Mouse (Mus musculus): ENCODE data around the gene Grin2c. TPM values are rescaled to one million over a fixed set of nuclear protein-coding genes. Genes with fewer than 3 reads are reported as not detected.

Grin2c gene
- not detected in 2 replicates for polyA plus RNA-seq (2015; fragmentation: Nextera tagmentation; extraction: Ambion mirVana)

GRCm38 (mm10) chr11:115267061-115267883 lies at the start of gene Grin2c:
Gene Grin2c (minus strand): TSS chr11:115267243.
- peak within 1 kb of the TSS; percentile 35 for H3K4me3 ChIP-seq (replicated peaks; ENCODE audit: low read length)
- no peaks in the 10 kb centered on the region for H3K9me3 ChIP-seq (replicated peaks; ENCODE audit: control insufficient read depth, low read length)
- no peak for ATAC-seq (ENCODE audit: insufficient read depth, low FRiP score)
- no peak within 1 kb of the TSS for H3K27ac ChIP-seq (ENCODE audit: low read length)
- WGBS, result 6% methylated on average over 50 of the region's 50 CpGs
- H3K4me2 ChIP-seq (ENCODE audit: low read depth, low read length), result peak within 1 kb of the TSS; percentile 52
- no peaks in the 10 kb centered on the region for H3K36me3 ChIP-seq (ENCODE audit: control insufficient read depth, insufficient read depth, low read length)
- peaks cover 66% of the 10 kb centered on the region for H3K27me3 ChIP-seq (ENCODE audit: control insufficient read depth, insufficient read depth, low read length)
- H3K9ac ChIP-seq (ENCODE audit: low read length), result no peak within 1 kb of the TSS
- peaks cover 15% of the 10 kb centered on the region for H3K4me1 ChIP-seq (ENCODE audit: control insufficient read depth, insufficient read depth, low read length)

GRCm38 (mm10) chr11:115314249-115314648 lies 47.2 kb upstream of the Grin2c start:
- no peak overlapping the region for H3K27ac ChIP-seq (ENCODE audit: low read length)
- no peaks in the 10 kb centered on the region for H3K36me3 ChIP-seq (ENCODE audit: control insufficient read depth, insufficient read depth, low read length)
- H3K4me2 ChIP-seq (ENCODE audit: low read depth, low read length), result no peak overlapping the region
- H3K4me1 ChIP-seq (ENCODE audit: control insufficient read depth, insufficient read depth, low read length), result no peaks in the 10 kb centered on the region
- ATAC-seq (ENCODE audit: insufficient read depth, low FRiP score), result no peak
- H3K4me3 ChIP-seq (replicated peaks; ENCODE audit: low read length), result no peak overlapping the region
- 49% methylated on average over 2 of the region's 2 CpGs for WGBS
- H3K27me3 ChIP-seq (ENCODE audit: control insufficient read depth, insufficient read depth, low read length), result peaks cover 44% of the 10 kb centered on the region
- H3K9me3 ChIP-seq (replicated peaks; ENCODE audit: control insufficient read depth, low read length), result no peaks in the 10 kb centered on the region
- no peak overlapping the region for H3K9ac ChIP-seq (ENCODE audit: low read length)

- no peaks in the 10 kb centered on the region for H3K9me3 ChIP-seq (replicated peaks; ENCODE audit: control insufficient read depth, low read length)
- ATAC-seq (ENCODE audit: insufficient read depth, low FRiP score), result no peak
- H3K27me3 ChIP-seq (ENCODE audit: control insufficient read depth, insufficient read depth, low read length), result no peaks in the 10 kb centered on the region
- H3K4me3 ChIP-seq (replicated peaks; ENCODE audit: low read length), result no peak overlapping the region
- H3K36me3 ChIP-seq (ENCODE audit: control insufficient read depth, insufficient read depth, low read length), result no peaks in the 10 kb centered on the region
- H3K27ac ChIP-seq (ENCODE audit: low read length), result no peak overlapping the region
- no peak overlapping the region for H3K9ac ChIP-seq (ENCODE audit: low read length)
- WGBS, result 58% methylated on average over 1 of the region's 1 CpGs
- H3K4me2 ChIP-seq (ENCODE audit: low read depth, low read length), result no peak overlapping the region
- no peaks in the 10 kb centered on the region; the same call in 1 of the 2 replicates for H3K4me1 ChIP-seq (ENCODE audit: control insufficient read depth, insufficient read depth, low read length)
Measured at GRCm38 (mm10) chr11:115308781-115309180, 41.7 kb upstream of the Grin2c start.

GRCm38 (mm10) chr11:115306863-115307262 lies 39.8 kb upstream of the Grin2c start, which contains the start of gene Otop2:
Gene Otop2 (plus strand): TSS chr11:115307163.
- H3K9me3 ChIP-seq (replicated peaks; ENCODE audit: control insufficient read depth, low read length), result no peaks in the 10 kb centered on the region
- no peak within 1 kb of the TSS for H3K4me2 ChIP-seq (ENCODE audit: low read depth, low read length)
- H3K9ac ChIP-seq (ENCODE audit: low read length), result no peak within 1 kb of the TSS
- WGBS, result 26% methylated on average over 8 of the region's 8 CpGs
- H3K27ac ChIP-seq (ENCODE audit: low read length), result no peak within 1 kb of the TSS
- no peak within 1 kb of the TSS for H3K4me3 ChIP-seq (replicated peaks; ENCODE audit: low read length)
- no peaks in the 10 kb centered on the region for H3K36me3 ChIP-seq (ENCODE audit: control insufficient read depth, insufficient read depth, low read length)
- H3K27me3 ChIP-seq (ENCODE audit: control insufficient read depth, insufficient read depth, low read length), result no peaks in the 10 kb centered on the region
- no peak for ATAC-seq (ENCODE audit: insufficient read depth, low FRiP score)
- H3K4me1 ChIP-seq (ENCODE audit: control insufficient read depth, insufficient read depth, low read length), result no peaks in the 10 kb centered on the region; the same call in 1 of the 2 replicates

- Histone ChIP-seq H3K9ac (ENCODE audit: low read length) (no peak overlapping the region), H3K4me3 (replicated peaks; ENCODE audit: low read length) (no peak overlapping the region), H3K27ac (ENCODE audit: low read length) (no peak overlapping the region), H3K4me1 (ENCODE audit: control insufficient read depth, insufficient read depth, low read length) (no peaks in the 10 kb centered on the region; the same call in 1 of the 2 replicates), H3K36me3 (ENCODE audit: control insufficient read depth, insufficient read depth, low read length) (no peaks in the 10 kb centered on the region), H3K27me3 (ENCODE audit: control insufficient read depth, insufficient read depth, low read length) (no peaks in the 10 kb centered on the region), H3K4me2 (ENCODE audit: low read depth, low read length) (no peak overlapping the region), H3K9me3 (replicated peaks; ENCODE audit: control insufficient read depth, low read length) (no peaks in the 10 kb centered on the region)
- WGBS, result 34% methylated on average over 8 of the region's 8 CpGs
- peak; percentile 16; the same call in 1 of the 2 replicates for ATAC-seq (ENCODE audit: insufficient read depth, low FRiP score)
Measured at GRCm38 (mm10) chr11:115303167-115303566, 36.1 kb upstream of the Grin2c start.

- Histone ChIP-seq H3K27ac (ENCODE audit: low read length) (no peak overlapping the region), H3K9me3 (replicated peaks; ENCODE audit: control insufficient read depth, low read length) (no peaks in the 10 kb centered on the region), H3K4me3 (replicated peaks; ENCODE audit: low read length) (no peak overlapping the region), H3K9ac (ENCODE audit: low read length) (no peak overlapping the region), H3K4me1 (ENCODE audit: control insufficient read depth, insufficient read depth, low read length) (peaks cover 7% of the 10 kb centered on the region), H3K27me3 (ENCODE audit: control insufficient read depth, insufficient read depth, low read length) (0 out of 2 replicates have a peak, but pooled peaks cover 3% of the 10 kb centered on the region), H3K4me2 (ENCODE audit: low read depth, low read length) (no peak overlapping the region), H3K36me3 (ENCODE audit: control insufficient read depth, insufficient read depth, low read length) (no peaks in the 10 kb centered on the region)
- WGBS, result 78% methylated on average over 2 of the region's 2 CpGs
- ATAC-seq (ENCODE audit: insufficient read depth, low FRiP score), result no peak
Measured at GRCm38 (mm10) chr11:115301351-115301750, 34.3 kb upstream of the Grin2c start.

GRCm38 (mm10) chr11:115300745-115301144 lies 33.7 kb upstream of the Grin2c start:
- Histone ChIP-seq H3K9ac (ENCODE audit: low read length) (no peak overlapping the region), H3K27ac (ENCODE audit: low read length) (no peak overlapping the region), H3K9me3 (replicated peaks; ENCODE audit: control insufficient read depth, low read length) (no peaks in the 10 kb centered on the region), H3K36me3 (ENCODE audit: control insufficient read depth, insufficient read depth, low read length) (no peaks in the 10 kb centered on the region), H3K4me1 (ENCODE audit: control insufficient read depth, insufficient read depth, low read length) (peaks cover 7% of the 10 kb centered on the region), H3K27me3 (ENCODE audit: control insufficient read depth, insufficient read depth, low read length) (0 out of 2 replicates have a peak, but pooled peaks cover 5% of the 10 kb centered on the region), H3K4me2 (ENCODE audit: low read depth, low read length) (no peak overlapping the region), H3K4me3 (replicated peaks; ENCODE audit: low read length) (no peak overlapping the region)
- no peak for ATAC-seq (ENCODE audit: insufficient read depth, low FRiP score)
- WGBS, result 77% methylated on average over 4 of the region's 4 CpGs

GRCm38 (mm10) chr11:115298160-115298559 lies 31.1 kb upstream of the Grin2c start:
- Histone ChIP-seq H3K36me3 (ENCODE audit: control insufficient read depth, insufficient read depth, low read length) (no peaks in the 10 kb centered on the region), H3K4me1 (ENCODE audit: control insufficient read depth, insufficient read depth, low read length) (peaks cover 7% of the 10 kb centered on the region), H3K9me3 (replicated peaks; ENCODE audit: control insufficient read depth, low read length) (no peaks in the 10 kb centered on the region), H3K9ac (ENCODE audit: low read length) (no peak overlapping the region), H3K27ac (ENCODE audit: low read length) (no peak overlapping the region), H3K4me3 (replicated peaks; ENCODE audit: low read length) (no peak overlapping the region), H3K27me3 (ENCODE audit: control insufficient read depth, insufficient read depth, low read length) (0 out of 2 replicates have a peak, but pooled peaks cover 5% of the 10 kb centered on the region), H3K4me2 (ENCODE audit: low read depth, low read length) (no peak overlapping the region)
- WGBS, result 73% methylated on average over 8 of the region's 8 CpGs
- no peak for ATAC-seq (ENCODE audit: insufficient read depth, low FRiP score)

- H3K4me3 ChIP-seq (replicated peaks; ENCODE audit: low read length), result peak within 1 kb of the TSS; percentile 48
- H3K27ac ChIP-seq (ENCODE audit: low read length), result peak within 1 kb of the TSS; percentile 24; the same call in 1 of the 2 replicates
- 0 out of 2 replicates have a peak, but pooled peaks cover 5% of the 10 kb centered on the region for H3K27me3 ChIP-seq (ENCODE audit: control insufficient read depth, insufficient read depth, low read length)
- H3K9ac ChIP-seq (ENCODE audit: low read length), result peak within 1 kb of the TSS; percentile 71
- no peaks in the 10 kb centered on the region for H3K36me3 ChIP-seq (ENCODE audit: control insufficient read depth, insufficient read depth, low read length)
- peak within 1 kb of the TSS; percentile 87 for H3K4me2 ChIP-seq (ENCODE audit: low read depth, low read length)
- ATAC-seq (ENCODE audit: insufficient read depth, low FRiP score), result peak; percentile 68; the same call in 1 of the 2 replicates
- H3K9me3 ChIP-seq (replicated peaks; ENCODE audit: control insufficient read depth, low read length), result no peaks in the 10 kb centered on the region
- under 1% methylated on average over 44 of the region's 44 CpGs for WGBS
- peaks cover 14% of the 10 kb centered on the region for H3K4me1 ChIP-seq (ENCODE audit: control insufficient read depth, insufficient read depth, low read length)
Measured at GRCm38 (mm10) chr11:115297214-115297826, 30.3 kb upstream of the Grin2c start, which contains the start of gene Fads6. Gene Fads6 (minus strand): TSS chr11:115297663.
